Mouse (Mus musculus) hindbrain, embryonic 11.5 days (tissue): ENCODE data around the gene Ubald2. TPM values are rescaled to one million over a fixed set of nuclear protein-coding genes. Genes with fewer than 3 reads are reported as not detected.
"Not testable (repeated sequence)": the region's sequence is repeated elsewhere in the genome, so short reads cannot be mapped to it uniquely, and the experiment has no call there.

ENCODE experiments used
- ATAC-seq: fragments of 200-750 bp; cut with Nextera tagmentation; 2 replicates; pipeline ENCODE4 v1.8.0; 2017; ENCODE audit warnings: mild to moderate bottlenecking, moderate TSS enrichment, moderate library complexity; ENCODE audit not compliant: low FRiP score
- DNase-seq: peaks from one replicate; pipeline ENCODE4 v3.0.0-alpha.2; 2015; ENCODE audit warnings: low spot score
- H3K27ac ChIP-seq: fragments of 300-500 bp; sonication (generic); 2 replicates; pipeline ENCODE4 v1.5.1; 2014; ENCODE audit warnings: mild to moderate bottlenecking, low read depth, low read length
- H3K27me3 ChIP-seq: fragments of 300-500 bp; sonication (generic); 2 replicates; pipeline ENCODE4 v1.6.1; 2014; ENCODE audit warnings: mild to moderate bottlenecking, low read length, moderate library complexity, mixed read lengths; ENCODE audit not compliant: control insufficient read depth, insufficient read depth
- H3K36me3 ChIP-seq: fragments of 300-500 bp; sonication (generic); 2 replicates; pipeline ENCODE4 v1.6.1; 2014; ENCODE audit warnings: mild to moderate bottlenecking, low read length, moderate library complexity, mixed read lengths; ENCODE audit not compliant: control insufficient read depth, insufficient read depth
- H3K4me1 ChIP-seq: fragments of 300-500 bp; sonication (generic); replicated peaks from 2 replicates; pipeline ENCODE4 v1.6.1; 2014; ENCODE audit warnings: low read length, mixed read lengths; ENCODE audit not compliant: control insufficient read depth, insufficient read depth
- H3K4me2 ChIP-seq: fragments of 300-500 bp; sonication (generic); replicated peaks from 2 replicates; pipeline ENCODE4 v1.6.1; 2014; ENCODE audit warnings: mild to moderate bottlenecking, low read depth, low read length
- H3K4me3 ChIP-seq: fragments of 300-500 bp; sonication (generic); 2 replicates; pipeline ENCODE4 v1.5.1; 2014; ENCODE audit warnings: low read depth, low read length
- H3K9ac ChIP-seq: fragments of 300-500 bp; sonication (generic); 2 replicates; pipeline ENCODE4 v1.6.1; 2014; ENCODE audit warnings: low read depth, low read length
- H3K9me3 ChIP-seq: fragments of 300-500 bp; sonication (generic); 2 replicates; pipeline ENCODE4 v1.6.1; 2016; ENCODE audit warnings: low read length; ENCODE audit not compliant: control insufficient read depth
- WGBS: fragments of 180-500 bp; shearing (Covaris S2); extraction: QIAGEN DNeasy Blood & Tissue Kit; methylation state at CpG from one replicate; pipeline ENCODE4 v1.1.7; 2014; 5-methylcytosine and 5-hydroxymethylcytosine counted together
- polyA plus RNA-seq: library from polyadenylated mRNA; unstranded; fragments of >200 nt; fragmentation: Nextera tagmentation; extraction: Ambion mirVana; gene quantifications from 2 replicates; pipeline ENCODE4 v1.2.1, GENCODE M21; 2014

Gene Ubald2
- polyA plus RNA-seq, 1 experiment from 2014 or later = 77.9 TPM

- H3K27ac ChIP-seq = no peak overlapping the region
- DNase-seq = no peak
- H3K4me2 ChIP-seq = no peak overlapping the region
- no peak overlapping the region for H3K9ac ChIP-seq
- no peaks in the 10 kb centered on the region for H3K27me3 ChIP-seq
- H3K4me1 ChIP-seq = no peaks in the 10 kb centered on the region
- no peak for ATAC-seq
- no peaks in the 10 kb centered on the region for H3K9me3 ChIP-seq
- H3K4me3 ChIP-seq = no peak overlapping the region
- no peaks in the 10 kb centered on the region for H3K36me3 ChIP-seq
- 55% methylated on average over 5 of the region's 5 CpGs for WGBS
Measured at GRCm38 (mm10) chr11:116463338-116463737, 29.4 kb downstream of the Ubald2 start.

DNA sequence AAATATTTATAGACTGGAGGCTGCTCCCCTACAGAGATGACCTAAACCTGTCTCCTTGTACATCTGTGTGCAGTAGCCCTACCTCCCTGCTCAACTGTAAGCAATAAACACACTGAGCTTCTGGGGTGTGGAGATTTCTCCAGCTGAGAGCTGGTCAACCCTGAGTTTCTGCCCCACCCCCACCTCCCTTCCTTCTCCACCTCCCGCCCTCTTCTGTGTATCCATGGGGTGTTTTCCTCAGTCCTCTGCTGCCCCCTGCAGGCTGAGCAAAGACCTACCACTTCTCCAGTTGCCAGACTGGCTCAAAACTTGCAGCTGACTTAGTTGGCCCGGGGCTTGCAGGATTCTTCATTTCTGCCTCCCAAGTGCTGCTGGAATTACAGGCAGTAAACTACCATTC is 29.9 kb downstream of the Ubald2 start:
- Histone ChIP-seq H3K36me3 (no peaks in the 10 kb centered on the region), H3K27ac (no peak overlapping the region), H3K27me3 (no peaks in the 10 kb centered on the region), H3K9me3 (no peaks in the 10 kb centered on the region), H3K9ac (no peak overlapping the region), H3K4me2 (no peak overlapping the region), H3K4me3 (no peak overlapping the region), H3K4me1 (no peaks in the 10 kb centered on the region)
- 15% methylated on average over 2 of the region's 2 CpGs for WGBS
- no peak for ATAC-seq
- DNase-seq = peak; percentile 89

GRCm38 (mm10) chr11:116466141-116466540 is 32.2 kb downstream of the Ubald2 start, which contains the start of gene Qrich2:
Gene Qrich2, minus strand, starts transcription at chr11:116466241.
- no peak within 1 kb of the TSS for H3K27ac ChIP-seq
- H3K27me3 ChIP-seq = no peaks in the 10 kb centered on the region
- H3K9me3 ChIP-seq = no peaks in the 10 kb centered on the region
- H3K4me1 ChIP-seq = no peaks in the 10 kb centered on the region
- ATAC-seq (no peak), DNase-seq (no peak)
- 67% methylated on average over 20 of the region's 20 CpGs for WGBS
- no peak within 1 kb of the TSS for H3K9ac ChIP-seq
- H3K36me3 ChIP-seq = no peaks in the 10 kb centered on the region
- no peak within 1 kb of the TSS for H3K4me2 ChIP-seq
- H3K4me3 ChIP-seq = no peak within 1 kb of the TSS

- not testable (repeated sequence) for H3K9me3 ChIP-seq, H3K27me3 ChIP-seq, H3K36me3 ChIP-seq, H3K27ac ChIP-seq, DNase-seq, H3K9ac ChIP-seq, H3K4me2 ChIP-seq, H3K4me3 ChIP-seq, H3K4me1 ChIP-seq, ATAC-seq
- 92% methylated on average over 3 of the region's 3 CpGs for WGBS
Measured at GRCm38 (mm10) chr11:116468338-116468737, 34.4 kb downstream of the Ubald2 start.

GRCm38 (mm10) chr11:116470249-116470648 is 36.4 kb downstream of the Ubald2 start:
- ATAC-seq (no peak), DNase-seq (no peak)
- Histone ChIP-seq H3K27ac (no peak overlapping the region), H3K4me1 (no peaks in the 10 kb centered on the region), H3K9me3 (no peaks in the 10 kb centered on the region), H3K9ac (no peak overlapping the region), H3K4me3 (no peak overlapping the region), H3K27me3 (no peaks in the 10 kb centered on the region), H3K36me3 (0 out of 2 replicates have a peak, but pooled peaks cover 4% of the 10 kb centered on the region), H3K4me2 (no peak overlapping the region)
- 85% methylated on average over 3 of the region's 3 CpGs for WGBS

GRCm38 (mm10) chr11:116470896-116471295 is 37.0 kb downstream of the Ubald2 start:
- H3K9me3 ChIP-seq = no peaks in the 10 kb centered on the region
- WGBS = 86% methylated on average over 4 of the region's 4 CpGs
- H3K4me1 ChIP-seq = no peaks in the 10 kb centered on the region
- DNase-seq (no peak), ATAC-seq (no peak)
- no peaks in the 10 kb centered on the region for H3K27me3 ChIP-seq
- H3K36me3 ChIP-seq = 0 out of 2 replicates have a peak, but pooled peaks cover 7% of the 10 kb centered on the region
- H3K9ac ChIP-seq = no peak overlapping the region
- H3K4me2 ChIP-seq = no peak overlapping the region
- H3K27ac ChIP-seq = no peak overlapping the region
- no peak overlapping the region for H3K4me3 ChIP-seq

DNA sequence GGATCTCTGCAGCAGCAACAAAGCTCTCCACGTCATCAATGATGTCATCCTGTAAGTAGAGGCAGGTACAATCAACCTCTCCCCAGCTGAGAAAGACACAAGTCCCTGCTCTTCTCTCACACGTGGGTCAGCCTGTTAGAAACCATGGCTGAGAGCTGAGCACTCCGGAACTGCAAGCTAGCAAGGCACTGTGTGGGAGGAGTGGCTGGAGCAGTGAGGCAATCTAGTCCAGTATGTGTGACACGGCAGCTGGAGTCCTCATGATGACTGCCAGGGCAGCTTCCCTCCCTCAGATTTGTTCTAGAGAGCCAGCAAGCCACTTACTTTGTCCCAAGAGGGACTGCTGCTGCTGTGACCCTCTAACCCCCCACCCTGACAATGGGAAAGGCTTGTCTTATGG is 38.4 kb downstream of the Ubald2 start:
- 90% methylated on average over 4 of the region's 4 CpGs for WGBS
- H3K36me3 ChIP-seq = 0 out of 2 replicates have a peak, but pooled peaks cover 10% of the 10 kb centered on the region
- DNase-seq (no peak), ATAC-seq (no peak)
- H3K27ac ChIP-seq = no peak overlapping the region
- no peak overlapping the region for H3K9ac ChIP-seq
- no peaks in the 10 kb centered on the region for H3K9me3 ChIP-seq
- no peaks in the 10 kb centered on the region for H3K4me1 ChIP-seq
- no peak overlapping the region for H3K4me3 ChIP-seq
- no peak overlapping the region for H3K4me2 ChIP-seq
- no peaks in the 10 kb centered on the region for H3K27me3 ChIP-seq

DNA sequence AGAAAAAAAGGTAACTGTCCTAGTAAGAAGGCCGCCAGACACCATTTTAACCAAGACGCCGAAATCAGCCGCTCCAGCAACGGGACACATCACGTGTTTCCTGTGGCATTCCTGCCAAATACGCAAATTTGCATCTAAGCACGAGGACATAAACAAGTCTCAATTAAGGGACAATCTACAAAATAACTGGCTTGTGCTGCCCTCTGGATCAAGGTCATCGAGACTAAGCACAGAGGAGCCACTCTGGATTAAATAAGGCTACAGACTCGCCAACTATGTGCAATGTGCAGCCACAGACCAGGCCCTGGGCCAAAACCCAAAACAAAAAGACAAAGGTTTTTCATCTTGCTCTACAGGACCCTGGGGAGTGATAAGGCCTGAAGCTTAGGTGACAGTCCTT is 42.1 kb downstream of the Ubald2 start:
- Histone ChIP-seq H3K4me2 (no peak overlapping the region), H3K36me3 (peaks cover 17% of the 10 kb centered on the region; the same call in 1 of the 2 replicates), H3K27me3 (no peaks in the 10 kb centered on the region), H3K9me3 (no peaks in the 10 kb centered on the region), H3K9ac (no peak overlapping the region), H3K4me3 (no peak overlapping the region), H3K4me1 (no peaks in the 10 kb centered on the region), H3K27ac (no peak overlapping the region)
- DNase-seq = no peak
- no peak for ATAC-seq
- 95% methylated on average over 10 of the region's 10 CpGs for WGBS

- Histone ChIP-seq H3K36me3 (peaks cover 22% of the 10 kb centered on the region; the same call in 1 of the 2 replicates), H3K9me3 (no peaks in the 10 kb centered on the region), H3K27ac (no peak overlapping the region), H3K9ac (no peak overlapping the region), H3K4me1 (no peaks in the 10 kb centered on the region), H3K4me3 (no peak overlapping the region), H3K4me2 (no peak overlapping the region), H3K27me3 (no peaks in the 10 kb centered on the region)
- DNase-seq = no peak
- 92% methylated on average over 6 of the region's 6 CpGs for WGBS
- no peak for ATAC-seq
Measured at GRCm38 (mm10) chr11:116476696-116477095, 42.8 kb downstream of the Ubald2 start.
